Mouse (Mus musculus) CD4-positive, CD25-positive, alpha-beta regulatory T cell, adult 2 months (primary cell): ENCODE results near the gene Calm5.
"Not testable (repeated sequence)": the region's sequence is repeated elsewhere in the genome, so short reads cannot be mapped to it uniquely, and the experiment has no call there.

Experiments used
- DNase-seq: peaks from one replicate; pipeline ENCODE4 v3.0.0-alpha.2; 2012; ENCODE audit warnings: low read depth, low spot score

Gene Calm5

DNA sequence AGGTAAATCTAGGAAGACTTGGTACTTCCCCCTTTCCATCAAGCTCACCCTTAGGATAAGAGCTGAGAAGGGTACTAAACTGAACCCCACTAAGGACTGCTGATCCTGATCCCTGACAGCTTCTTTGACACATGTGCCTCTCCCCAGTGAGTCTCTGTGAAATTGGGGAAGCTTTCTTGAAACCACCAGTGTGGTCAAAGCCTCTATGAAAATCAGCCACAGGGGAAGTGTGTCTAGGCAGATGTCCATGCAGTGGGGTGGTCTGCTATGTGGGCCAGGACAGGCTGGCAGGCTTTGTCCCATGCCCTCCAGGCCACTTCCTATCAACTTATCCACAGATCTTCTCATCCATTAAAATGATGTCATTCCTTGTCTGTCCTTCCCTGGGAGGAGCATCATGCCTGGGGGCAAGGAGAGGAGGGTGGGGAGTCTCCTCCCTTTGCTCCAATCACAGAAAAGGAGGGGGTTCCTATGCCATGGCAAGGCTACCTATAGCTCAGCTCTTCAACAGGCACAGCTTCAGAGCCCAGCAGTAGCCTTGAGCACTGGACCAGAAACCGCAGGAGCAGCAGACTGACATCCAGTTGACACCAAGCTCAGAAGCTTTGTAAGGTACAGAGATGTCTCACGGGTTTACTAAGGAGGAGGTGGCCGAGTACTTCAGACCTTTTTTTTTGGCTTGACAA, at the start of gene Calm5:
Gene Calm5 (plus strand): TSS at position 526 of the 686 bp plus-strand sequence.
- not testable (repeated sequence) for DNase-seq

DNA sequence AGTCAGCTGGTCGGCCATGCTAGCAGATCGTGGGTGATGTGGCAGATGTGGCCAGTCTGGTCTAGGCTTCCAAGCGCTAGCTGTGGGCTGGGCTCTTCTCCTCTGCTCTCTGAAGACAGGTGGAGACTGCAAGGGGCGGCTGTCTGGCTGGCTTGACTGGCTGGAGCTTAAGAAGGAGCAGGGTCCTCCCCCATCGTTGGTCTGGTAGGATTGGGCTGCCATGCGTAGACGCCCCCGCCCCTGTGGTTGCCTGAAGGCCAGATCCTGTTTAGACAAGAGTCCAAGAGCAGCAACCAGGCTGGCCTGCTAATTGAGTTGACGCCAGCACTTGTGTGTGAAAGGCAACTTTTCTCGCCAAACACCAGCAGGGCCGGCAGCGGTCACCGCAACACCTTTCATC, 49.8 kb upstream of the Calm5 start, which contains the start of gene Calml3:
Gene Calml3 (minus strand): TSS at position 131 of the 400 bp plus-strand sequence.
- no peak for DNase-seq

DNA sequence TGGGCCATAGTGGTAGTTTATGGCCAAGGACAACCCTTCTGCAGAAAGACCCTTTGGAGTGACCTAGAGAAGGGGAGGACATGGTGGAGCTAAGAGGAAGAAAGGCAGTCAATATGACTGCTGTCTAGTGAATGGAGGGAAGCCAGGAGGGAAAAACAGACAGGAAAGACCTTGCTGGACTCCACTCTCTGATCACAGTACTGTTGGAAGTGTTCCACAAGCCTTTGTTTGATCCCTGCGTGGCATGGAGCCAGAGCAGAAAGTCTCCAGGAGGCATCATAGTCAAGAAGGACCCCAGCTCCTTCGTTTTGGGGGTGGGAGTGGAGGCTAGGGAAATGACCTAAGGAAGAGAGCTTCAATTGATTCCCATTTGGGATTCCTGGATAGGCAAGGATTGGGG, 48.8 kb upstream of the Calm5 start:
- no peak for DNase-seq

DNA sequence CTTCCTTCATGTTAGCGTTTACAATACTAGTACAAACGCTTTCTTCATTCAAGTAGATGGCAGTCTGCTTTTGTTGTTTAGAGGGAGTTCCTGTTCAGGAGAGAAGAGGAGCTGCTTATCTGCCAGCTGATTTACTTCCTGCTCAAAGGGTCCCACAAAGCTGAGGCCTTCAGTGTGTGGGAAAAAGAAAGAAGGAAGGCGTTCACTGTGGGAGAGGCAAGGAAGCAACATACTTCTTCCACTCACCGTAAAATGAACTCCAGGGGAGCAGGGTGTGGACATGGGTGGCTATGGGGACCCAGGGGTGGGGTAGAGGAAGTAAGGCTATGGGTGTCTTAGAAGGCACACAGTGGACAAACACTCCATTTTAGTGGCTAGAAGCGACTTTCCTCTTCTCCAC, 48.3 kb upstream of the Calm5 start:
- DNase-seq = no peak

DNA sequence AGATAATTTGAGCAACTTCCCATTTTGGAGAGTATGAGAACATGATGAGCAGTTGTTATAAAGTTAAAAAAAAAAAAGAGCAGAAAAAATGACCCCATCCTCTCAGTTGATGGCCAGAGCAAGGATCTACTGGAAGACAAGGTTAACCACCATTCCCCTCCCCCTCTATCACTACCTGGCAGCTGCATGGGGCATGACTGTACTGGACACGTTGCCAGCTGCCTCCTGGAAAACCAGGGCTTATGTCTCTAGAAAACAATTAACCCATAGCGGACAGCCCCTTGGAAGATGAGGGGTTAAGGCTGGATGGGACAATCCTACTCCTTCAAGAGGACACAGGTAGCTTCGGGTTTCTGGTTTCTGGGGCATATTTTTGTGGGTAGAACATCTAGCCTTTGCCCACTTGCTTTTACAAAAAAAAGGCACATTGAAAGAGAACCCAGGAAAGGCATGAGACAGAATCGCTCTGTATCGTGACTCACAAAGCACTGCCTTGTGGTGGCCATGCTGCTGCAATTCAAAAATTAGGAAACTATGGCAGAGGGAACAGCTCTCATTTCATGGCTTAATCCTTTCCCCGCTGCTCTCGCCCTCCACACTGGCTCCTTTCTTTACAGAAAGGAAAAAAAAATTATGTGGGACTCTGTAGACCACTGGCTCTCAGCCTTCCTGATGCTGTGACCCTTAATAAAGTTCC, 46.7 kb upstream of the Calm5 start:
- DNase-seq = no peak

DNA sequence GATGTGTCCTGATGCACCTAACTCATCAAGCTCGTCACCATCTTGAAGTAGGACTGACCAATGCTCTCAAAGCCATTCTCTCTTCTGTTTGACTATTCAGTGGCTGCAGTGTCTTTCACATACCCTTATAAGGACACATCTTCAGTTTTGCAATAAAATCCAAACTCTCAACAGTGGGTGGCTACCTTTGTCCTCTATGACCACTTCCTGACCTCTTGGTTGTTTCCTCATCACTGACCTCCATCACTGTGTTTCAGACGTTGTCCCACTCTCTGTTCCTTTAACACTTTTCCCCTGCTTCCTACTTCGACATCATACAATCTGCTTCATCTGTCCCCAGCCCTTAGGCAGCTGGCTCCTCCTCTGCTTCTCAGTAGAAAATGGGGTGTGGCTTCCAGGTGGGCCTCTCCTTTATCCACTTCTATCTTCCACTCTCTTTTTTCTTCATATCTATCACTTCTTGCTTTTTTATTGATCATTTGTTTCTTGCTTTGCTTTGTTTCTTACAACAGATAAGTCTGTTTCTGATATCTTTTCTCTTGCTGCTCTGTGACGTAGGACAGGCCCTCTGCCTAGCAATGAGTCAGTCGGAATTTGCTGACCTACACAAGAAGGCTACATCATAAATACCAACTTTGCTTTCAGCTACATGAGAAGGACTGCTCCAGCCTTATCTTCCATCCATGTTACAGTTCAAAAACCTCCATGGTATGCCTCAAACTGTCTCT, 35.8 kb upstream of the Calm5 start:
- DNase-seq = no peak

DNA sequence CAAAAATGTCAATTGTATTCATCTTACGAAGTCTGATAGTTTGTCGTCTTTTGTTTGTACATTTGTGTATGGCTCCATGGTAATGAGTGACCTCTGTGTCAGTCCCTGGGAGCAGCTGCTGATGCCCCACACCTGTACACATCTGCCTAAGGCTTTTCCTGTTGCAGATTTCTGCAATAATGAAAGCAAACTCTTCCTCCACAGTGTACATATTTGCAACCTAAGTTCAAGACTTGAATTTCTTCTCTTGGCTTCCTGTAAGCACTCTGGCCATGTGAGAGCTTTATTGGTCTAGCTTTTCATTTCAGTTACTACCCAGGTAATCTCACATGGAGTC, 35.3 kb upstream of the Calm5 start:
- no peak for DNase-seq

DNA sequence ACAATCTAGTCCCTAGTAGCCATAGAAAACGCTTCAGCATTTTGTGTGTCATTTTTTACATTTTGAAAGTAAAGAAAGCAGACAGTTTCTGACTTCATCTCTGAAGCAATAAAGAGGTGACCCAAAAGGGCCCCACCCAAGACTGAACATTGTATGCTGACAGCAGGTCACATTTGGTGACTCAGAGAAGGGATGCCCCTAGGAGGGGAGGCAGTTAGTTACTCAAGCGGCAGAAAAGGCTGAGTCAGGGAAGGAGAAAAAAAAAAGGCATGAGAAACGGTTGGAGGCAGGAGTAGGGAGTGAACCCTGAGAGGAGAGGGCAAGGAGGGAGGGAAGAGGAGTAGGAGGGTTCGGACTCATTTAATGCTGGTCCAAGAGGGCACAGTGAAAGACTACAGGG, 31.9 kb upstream of the Calm5 start:
- DNase-seq = no peak

DNA sequence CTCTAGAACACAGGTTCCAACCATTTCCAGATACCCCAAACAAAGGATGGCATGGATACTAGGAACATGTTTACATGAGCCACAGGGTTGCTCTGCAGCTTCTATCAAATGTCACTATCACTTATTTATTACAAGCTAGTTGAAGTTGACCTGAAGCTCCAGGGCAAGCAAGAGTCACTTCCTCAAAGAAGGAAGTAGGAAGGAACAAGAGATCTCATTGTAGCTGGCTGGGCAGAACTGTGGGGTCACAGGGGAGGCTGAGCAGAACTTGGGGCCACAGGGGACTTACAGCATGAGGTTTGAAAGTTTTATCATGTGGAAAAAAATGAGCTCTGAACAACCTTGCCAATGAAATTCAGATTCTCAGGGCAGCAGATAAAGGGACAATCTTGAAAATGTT, 28.2 kb upstream of the Calm5 start:
- no peak for DNase-seq

DNA sequence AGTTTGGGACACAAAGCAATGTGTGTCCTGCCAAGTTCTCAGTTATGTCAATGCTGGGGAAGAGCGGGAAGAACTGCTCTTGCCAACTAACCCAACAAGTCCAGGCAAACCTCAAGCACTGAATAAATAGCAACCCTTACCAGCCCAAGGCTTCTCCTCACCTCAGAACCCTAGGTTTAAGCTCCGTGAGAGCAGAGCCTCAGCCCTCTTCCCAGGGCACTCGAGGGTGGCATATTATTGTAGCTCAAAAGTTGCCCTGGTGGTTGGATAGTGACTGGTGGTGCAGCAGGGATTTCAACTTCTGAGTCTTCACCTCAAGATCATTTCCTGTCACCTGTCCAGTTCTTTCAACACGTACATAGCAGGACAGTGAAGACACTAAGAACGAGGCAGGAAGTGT, 22.4 kb upstream of the Calm5 start:
- DNase-seq = no peak

DNA sequence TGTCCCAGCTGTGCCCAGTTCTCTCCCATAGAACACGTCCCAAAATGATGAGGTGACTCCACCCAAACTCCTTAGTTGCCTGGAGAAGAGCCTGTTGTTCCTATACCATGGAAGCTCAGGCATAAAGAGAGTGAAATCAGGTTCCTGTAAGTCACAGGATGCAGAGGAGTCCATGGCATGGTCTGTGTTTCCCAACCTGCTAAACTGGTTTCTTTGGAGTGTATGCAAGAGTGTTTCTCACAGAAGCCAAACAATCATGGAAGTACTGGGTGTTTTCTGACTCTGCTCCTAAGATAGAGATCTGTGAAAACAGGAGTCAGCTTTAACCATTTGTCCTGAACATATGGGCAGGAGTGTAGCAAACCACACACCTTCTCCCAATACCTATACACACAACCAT, 22.0 kb upstream of the Calm5 start:
- DNase-seq = no peak

DNA sequence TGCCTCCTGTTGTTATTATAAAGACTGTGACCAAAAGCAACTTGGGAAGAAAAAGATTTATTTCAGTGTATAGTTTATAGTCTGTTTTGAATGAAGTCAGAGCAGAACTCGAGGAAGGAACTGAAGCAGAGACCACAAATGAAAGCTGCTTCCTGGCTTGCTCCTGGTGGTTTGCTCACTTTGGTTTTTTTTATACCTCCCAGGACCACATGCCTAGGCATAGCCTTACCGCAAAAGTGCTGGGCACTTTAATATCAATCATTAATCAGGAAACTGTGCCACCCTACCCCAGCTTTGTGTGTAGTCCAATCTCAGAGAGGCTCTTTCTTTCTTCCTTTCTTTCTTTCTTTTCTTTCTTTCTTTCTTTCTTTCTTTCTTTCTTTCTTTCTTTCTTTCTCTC, 21.5 kb upstream of the Calm5 start:
- DNase-seq = no peak

DNA sequence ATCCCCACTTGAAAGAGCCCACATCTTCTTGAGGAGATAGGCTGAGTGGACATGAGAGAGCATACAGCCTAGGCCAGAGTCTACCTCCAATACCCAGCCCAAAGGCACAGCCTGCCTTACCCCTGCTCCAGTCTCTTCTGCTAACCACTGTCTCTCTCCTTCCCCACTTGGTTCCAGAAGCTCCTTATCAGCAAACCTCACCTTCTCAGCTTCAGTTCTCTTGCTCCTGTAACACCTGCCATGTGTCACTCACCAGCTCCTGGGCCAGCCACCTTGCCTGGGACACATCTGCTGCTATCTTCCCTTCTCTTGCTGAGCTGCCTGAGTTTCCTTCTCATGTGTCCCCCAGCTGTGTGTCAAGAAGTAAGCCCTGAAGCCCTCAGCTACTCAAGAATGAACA, 20.3 kb upstream of the Calm5 start:
- DNase-seq = not testable (repeated sequence)

DNA sequence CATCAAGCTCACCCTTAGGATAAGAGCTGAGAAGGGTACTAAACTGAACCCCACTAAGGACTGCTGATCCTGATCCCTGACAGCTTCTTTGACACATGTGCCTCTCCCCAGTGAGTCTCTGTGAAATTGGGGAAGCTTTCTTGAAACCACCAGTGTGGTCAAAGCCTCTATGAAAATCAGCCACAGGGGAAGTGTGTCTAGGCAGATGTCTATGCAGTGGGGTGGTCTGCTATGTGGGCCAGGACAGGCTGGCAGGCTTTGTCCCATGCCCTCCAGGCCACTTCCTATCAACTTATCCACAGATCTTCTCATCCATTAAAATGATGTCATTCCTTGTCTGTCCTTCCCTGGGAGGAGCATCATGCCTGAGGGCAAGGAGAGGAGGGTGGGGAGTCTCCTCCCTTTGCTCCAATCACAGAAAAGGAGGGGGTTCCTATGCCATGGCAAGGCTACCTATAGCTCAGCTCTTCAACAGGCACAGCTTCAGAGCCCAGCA, 16.6 kb upstream of the Calm5 start, which contains the start of gene Calm4:
Gene Calm4 (plus strand): TSS at position 446 of the 496 bp plus-strand sequence.
- not testable (repeated sequence) for DNase-seq

DNA sequence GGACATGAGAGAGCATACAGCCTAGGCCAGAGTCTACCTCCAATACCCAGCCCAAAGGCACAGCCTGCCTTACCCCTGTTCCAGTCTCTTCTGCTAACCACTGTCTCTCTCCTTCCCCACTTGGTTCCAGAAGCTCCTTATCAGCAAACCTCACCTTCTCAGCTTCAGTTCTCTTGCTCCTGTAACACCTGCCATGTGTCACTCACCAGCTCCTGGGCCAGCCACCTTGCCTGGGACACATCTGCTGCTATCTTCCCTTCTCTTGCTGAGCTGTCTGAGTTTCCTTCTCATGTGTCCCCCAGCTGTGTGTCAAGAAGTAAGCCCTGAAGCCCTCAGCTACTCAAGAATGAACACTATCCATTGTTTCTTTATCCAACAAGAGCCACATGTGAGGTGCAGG, 13.3 kb upstream of the Calm5 start:
- DNase-seq = not testable (repeated sequence)

DNA sequence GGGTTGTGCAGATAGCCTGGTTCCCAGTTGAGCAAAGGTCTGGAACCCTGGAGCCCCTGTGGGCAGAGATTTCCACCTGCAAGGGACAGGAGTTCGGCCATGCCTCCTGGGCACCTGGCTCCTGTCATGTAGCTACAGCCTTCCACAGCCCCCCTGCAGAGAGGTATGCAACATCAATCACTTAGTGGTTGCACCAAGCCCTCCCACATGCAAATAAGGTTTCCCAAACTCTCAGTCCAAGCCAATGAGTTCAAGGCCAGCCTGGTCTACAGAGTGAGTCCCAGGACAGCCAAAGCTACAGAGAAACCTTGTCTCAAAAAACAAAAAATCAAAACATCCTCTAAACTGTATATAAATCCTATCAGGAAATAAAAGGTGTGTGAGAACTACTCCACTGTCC, 3.6 kb upstream of the Calm5 start:
- no peak for DNase-seq

DNA sequence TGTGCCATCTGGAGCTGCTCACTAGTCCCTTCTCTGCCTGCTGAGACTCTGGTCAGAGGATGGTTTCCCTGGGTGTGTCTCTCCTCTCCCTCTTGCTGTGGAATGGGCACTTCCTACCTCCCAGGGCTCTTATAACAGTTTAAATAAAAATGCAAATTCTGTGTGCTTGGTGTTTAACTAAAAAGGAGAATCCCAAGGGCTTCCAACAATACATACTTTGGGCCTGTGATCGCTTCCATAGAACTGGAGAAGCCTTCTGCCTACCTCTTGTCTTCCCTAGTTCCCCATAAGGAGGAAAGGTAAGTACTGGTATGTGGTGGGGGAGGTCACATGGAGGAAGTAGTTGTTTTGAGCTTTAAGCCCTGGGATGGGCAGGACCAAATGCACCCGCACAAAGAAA, 883 bp downstream of the Calm5 start:
- no peak for DNase-seq

DNA sequence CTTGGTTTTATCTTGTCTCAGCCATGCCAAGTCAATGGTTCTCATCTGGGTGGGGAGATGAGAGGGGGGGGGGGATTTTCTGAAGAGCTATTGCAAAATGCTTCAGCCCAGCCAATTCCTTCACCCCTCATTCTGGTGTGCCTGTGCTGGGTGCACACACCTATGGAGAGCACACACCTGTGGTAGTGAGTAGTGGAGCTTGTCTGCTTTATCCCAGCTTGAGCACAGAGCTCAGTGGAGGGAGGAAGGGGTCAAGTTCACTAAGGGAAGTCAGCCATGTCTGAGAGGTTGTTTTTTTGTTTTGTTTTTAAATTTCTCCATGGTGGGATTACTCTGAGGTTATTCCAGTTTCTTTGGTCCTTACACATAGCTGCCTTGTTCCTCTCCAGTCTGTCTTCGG, 2.3 kb downstream of the Calm5 start:
- no peak for DNase-seq

DNA sequence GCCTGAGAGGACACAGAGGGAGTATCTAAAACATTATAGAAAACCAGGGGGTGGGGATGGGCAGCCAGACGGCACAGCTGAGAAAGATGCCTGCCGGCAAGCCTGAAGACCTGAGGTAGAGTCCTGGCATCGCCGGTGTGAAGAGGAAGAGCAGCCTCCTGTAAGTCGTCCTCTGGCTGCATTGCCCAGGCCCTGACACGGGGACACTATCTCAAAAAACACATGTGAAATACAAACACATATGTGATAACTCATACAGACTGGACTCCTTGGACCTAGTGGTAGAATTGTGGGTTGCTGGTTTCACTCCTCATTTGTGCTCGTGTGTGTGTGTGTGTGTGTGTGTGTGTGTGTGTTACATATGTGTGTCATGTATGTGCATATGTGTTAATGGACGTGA, 7.3 kb downstream of the Calm5 start:
- DNase-seq = no peak

DNA sequence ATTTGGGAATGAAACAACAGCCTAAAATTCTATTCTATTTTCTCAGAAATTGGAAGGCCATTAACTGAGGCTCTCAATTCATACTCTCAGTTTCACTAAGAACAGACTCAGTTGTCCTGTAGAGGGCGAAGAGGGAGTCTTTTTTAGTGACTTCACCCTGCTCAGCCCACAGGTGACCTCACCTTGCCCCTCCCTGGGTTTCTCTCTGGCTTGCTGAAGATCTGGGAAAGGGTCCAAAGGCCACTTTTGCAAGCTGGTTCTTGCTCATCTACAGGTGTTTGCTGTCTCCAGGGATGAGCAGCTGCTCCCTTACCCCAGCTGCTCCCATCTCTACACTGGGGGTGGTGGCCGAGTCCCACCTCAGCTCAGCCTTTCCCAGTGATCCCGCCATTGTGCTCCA, 8.4 kb downstream of the Calm5 start:
- DNase-seq = no peak

DNA sequence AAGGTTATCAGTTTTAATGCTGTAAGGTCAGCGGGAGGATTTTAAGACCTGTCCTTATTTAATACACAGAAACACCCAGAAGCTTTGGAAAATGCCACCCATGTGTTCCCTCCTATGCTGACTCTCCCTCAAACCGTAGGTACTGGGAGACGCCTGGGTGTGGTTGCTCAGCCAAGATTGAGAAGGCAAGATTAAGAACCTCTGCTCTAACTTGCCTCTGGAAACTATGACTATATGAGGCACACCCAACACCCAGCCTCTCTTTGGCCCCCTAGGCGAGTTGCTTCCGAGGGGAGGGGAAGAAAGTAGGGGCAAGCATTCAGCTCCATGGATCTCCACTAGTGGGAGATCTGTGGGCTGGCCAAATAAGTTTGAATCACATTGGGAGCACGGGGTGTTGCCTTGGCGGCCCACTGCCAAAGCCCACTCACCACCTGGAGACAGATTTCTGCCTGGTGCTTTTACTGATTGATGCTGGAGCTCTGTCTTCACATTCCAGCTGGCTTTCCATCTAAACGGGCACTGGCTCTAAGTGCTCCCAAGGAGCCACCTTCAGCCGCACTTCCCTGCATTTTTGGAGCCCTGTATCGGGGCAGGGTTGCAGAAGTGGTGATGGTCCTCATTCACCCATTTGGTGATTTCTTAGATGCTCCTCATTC, 9.1 kb downstream of the Calm5 start:
- DNase-seq = no peak
